Mouse (Mus musculus) forebrain, postnatal 0 days (tissue): ENCODE data around the gene BC004004. TPM values are rescaled to one million over a fixed set of nuclear protein-coding genes. Genes with fewer than 3 reads are reported as not detected.
"Not testable (repeated sequence)": the region's sequence is repeated elsewhere in the genome, so short reads cannot be mapped to it uniquely, and the experiment has no call there.

Experiments used
- ATAC-seq: fragments of 200-750 bp; cut with Nextera tagmentation; 2 replicates; pipeline ENCODE4 v1.8.0; 2017; ENCODE audit warnings: mild to moderate bottlenecking, moderate library complexity
- DNase-seq: peaks from one replicate; pipeline ENCODE4 v3.0.0-alpha.2; 2015
- H3K27ac ChIP-seq: fragments of 300-500 bp; sonication (generic); 2 replicates; pipeline ENCODE4 v1.5.1; 2014; ENCODE audit warnings: low read depth, mild to moderate bottlenecking, antibody characterized with exemption, low read length, moderate library complexity, mixed read lengths
- H3K27me3 ChIP-seq: fragments of 300-500 bp; sonication (generic); 2 replicates; pipeline ENCODE4 v1.6.1; 2014; ENCODE audit warnings: mild to moderate bottlenecking, low read length, mixed read lengths; ENCODE audit not compliant: insufficient read depth
- H3K36me3 ChIP-seq: fragments of 300-500 bp; sonication (generic); 2 replicates; pipeline ENCODE4 v1.6.1; 2014; ENCODE audit warnings: mild to moderate bottlenecking, moderate library complexity; ENCODE audit not compliant: insufficient read depth
- H3K4me1 ChIP-seq: fragments of 300-500 bp; sonication (generic); 2 replicates; pipeline ENCODE4 v1.6.1; 2014; ENCODE audit warnings: antibody characterized with exemption; ENCODE audit not compliant: insufficient read depth
- H3K4me2 ChIP-seq: fragments of 300-500 bp; sonication (generic); 2 replicates; pipeline ENCODE4 v1.6.1; 2014; ENCODE audit warnings: low read depth, mild to moderate bottlenecking, moderate library complexity
- H3K4me3 ChIP-seq: fragments of 300-500 bp; sonication (generic); 2 replicates; pipeline ENCODE4 v1.5.1; 2014; ENCODE audit warnings: low read depth, low read length, mixed read lengths
- H3K9ac ChIP-seq: fragments of 300-500 bp; sonication (generic); 2 replicates; pipeline ENCODE4 v1.6.1; 2014; ENCODE audit warnings: mild to moderate bottlenecking
- H3K9me3 ChIP-seq: fragments of 300-500 bp; sonication (generic); 2 replicates; pipeline ENCODE4 v1.6.1; 2016; ENCODE audit warnings: low read length
- CTCF ChIP-seq: sonication (generic); IDR thresholded peaks from 2 replicates; pipeline ENCODE4 v1.5.1; 2016; ENCODE audit warnings: antibody characterized with exemption, control low read depth, low read depth
- WGBS: fragments of 180-500 bp; shearing (Covaris S2); extraction: QIAGEN DNeasy Blood & Tissue Kit; methylation state at CpG from one replicate; pipeline ENCODE4 v1.1.7; 2014; 5-methylcytosine and 5-hydroxymethylcytosine counted together
- polyA plus RNA-seq: library from polyadenylated mRNA; unstranded; fragments of >200 nt; fragmentation: Nextera tagmentation; extraction: Ambion mirVana; gene quantifications from 2 replicates; pipeline ENCODE4 v1.2.1, GENCODE M21; 2015
- total RNA-seq: library from RNA; depleted of rRNA; stranded (reverse); fragments of >200 nt; gene quantifications from 2 replicates; pipeline ENCODE4 v1.2.3, GENCODE M21; 2014

Gene BC004004
- total and polyA plus RNA-seq, 2 experiments from 2014 or later = 128 to 153 TPM

GRCm38 (mm10) chr17:29251608-29252390 lies 16.8 kb upstream of the BC004004 start:
- H3K4me2 ChIP-seq = no peak overlapping the region
- peaks cover 34% of the 10 kb centered on the region for H3K36me3 ChIP-seq
- no peak for TF ChIP-seq CTCF
- no peak overlapping the region for H3K4me3 ChIP-seq
- H3K27ac ChIP-seq = 0 out of 2 replicates have a peak overlapping the region, but pooled peaks have one; percentile 4
- no peaks in the 10 kb centered on the region for H3K27me3 ChIP-seq
- 62% methylated on average over 15 of the region's 15 CpGs for WGBS
- no peak for DNase-seq
- ATAC-seq = peak; percentile 27; the same call in 1 of the 2 replicates
- no peak overlapping the region for H3K9ac ChIP-seq
- H3K4me1 ChIP-seq = no peaks in the 10 kb centered on the region
- no peaks in the 10 kb centered on the region for H3K9me3 ChIP-seq

- Histone ChIP-seq H3K4me2 (no peak overlapping the region), H3K9ac (no peak overlapping the region), H3K27me3 (no peaks in the 10 kb centered on the region), H3K27ac (no peak overlapping the region), H3K4me3 (no peak overlapping the region), H3K4me1 (no peaks in the 10 kb centered on the region), H3K36me3 (peaks cover 41% of the 10 kb centered on the region), H3K9me3 (no peaks in the 10 kb centered on the region)
- DNase-seq = no peak
- WGBS = 95% methylated on average over 2 of the region's 2 CpGs
- no peak for TF ChIP-seq CTCF
- ATAC-seq = no peak
These were observed 15.4 kb upstream of the BC004004 start for GRCm38 (mm10) chr17:29253236-29253635.

- H3K4me1 ChIP-seq = no peaks in the 10 kb centered on the region
- H3K4me2 ChIP-seq = no peak overlapping the region
- DNase-seq = no peak
- H3K9me3 ChIP-seq = no peaks in the 10 kb centered on the region
- H3K27ac ChIP-seq = no peak overlapping the region
- WGBS = 87% methylated on average over 9 of the region's 9 CpGs
- TF ChIP-seq CTCF = no peak
- H3K36me3 ChIP-seq = peaks cover 43% of the 10 kb centered on the region
- ATAC-seq = no peak
- H3K27me3 ChIP-seq = no peaks in the 10 kb centered on the region
- no peak overlapping the region for H3K9ac ChIP-seq
- H3K4me3 ChIP-seq = no peak overlapping the region
These were observed 14.9 kb upstream of the BC004004 start for GRCm38 (mm10) chr17:29253684-29254083.

GRCm38 (mm10) chr17:29254784-29255183 lies 13.8 kb upstream of the BC004004 start:
- H3K27me3 ChIP-seq, H3K27ac ChIP-seq, H3K4me1 ChIP-seq, DNase-seq, ATAC-seq, H3K4me3 ChIP-seq, H3K4me2 ChIP-seq, H3K9ac ChIP-seq, H3K9me3 ChIP-seq: not testable (repeated sequence)
- H3K36me3 ChIP-seq = peaks cover 37% of the 10 kb centered on the region
- 92% methylated on average over 6 of the region's 6 CpGs for WGBS

GRCm38 (mm10) chr17:29256507-29256906 lies 12.1 kb upstream of the BC004004 start:
- no peaks in the 10 kb centered on the region for H3K27me3 ChIP-seq
- H3K4me1 ChIP-seq = no peaks in the 10 kb centered on the region
- ATAC-seq = no peak
- H3K9ac ChIP-seq = no peak overlapping the region
- TF ChIP-seq CTCF = no peak
- H3K27ac ChIP-seq = no peak overlapping the region
- no peaks in the 10 kb centered on the region for H3K9me3 ChIP-seq
- no peak overlapping the region for H3K4me3 ChIP-seq
- H3K4me2 ChIP-seq = no peak overlapping the region
- no peak for DNase-seq
- H3K36me3 ChIP-seq = peaks cover 21% of the 10 kb centered on the region
- 85% methylated on average over 6 of the region's 6 CpGs for WGBS

- H3K36me3 ChIP-seq = peaks cover 20% of the 10 kb centered on the region
- H3K4me3 ChIP-seq = no peak overlapping the region
- no peak for DNase-seq
These were observed 11.5 kb upstream of the BC004004 start for GRCm38 (mm10) chr17:29257001-29257511.

GRCm38 (mm10) chr17:29258025-29258558 lies 10.5 kb upstream of the BC004004 start:
- Histone ChIP-seq H3K4me1 (peaks cover 9% of the 10 kb centered on the region; the same call in 1 of the 2 replicates), H3K27ac (no peak overlapping the region), H3K27me3 (no peaks in the 10 kb centered on the region), H3K4me2 (no peak overlapping the region), H3K36me3 (peaks cover 20% of the 10 kb centered on the region), H3K4me3 (no peak overlapping the region), H3K9me3 (no peaks in the 10 kb centered on the region), H3K9ac (no peak overlapping the region)
- TF ChIP-seq CTCF = no peak
- 83% methylated on average over 10 of the region's 10 CpGs for WGBS
- no peak for DNase-seq
- no peak for ATAC-seq

More at GRCm38 (mm10) chr17:29257001-29257511, 11.5 kb upstream of the BC004004 start:
- ATAC-seq = no peak
- Histone ChIP-seq H3K4me2 (no peak overlapping the region), H3K9ac (no peak overlapping the region), H3K4me1 (no peaks in the 10 kb centered on the region), H3K27ac (no peak overlapping the region), H3K27me3 (no peaks in the 10 kb centered on the region), H3K9me3 (no peaks in the 10 kb centered on the region)
- WGBS = 92% methylated on average over 10 of the region's 10 CpGs
- TF ChIP-seq CTCF = no peak
